Mouse (Mus musculus) neutrophil, adult 5-6 weeks (primary cell): Measurements from ENCODE around the gene Leng9. TPM values are rescaled to one million over a fixed set of nuclear protein-coding genes. Genes with fewer than 3 reads are reported as not detected.

Source experiments
- ATAC-seq: fragments of 151-379, 151-347 bp; 2 replicates; pipeline ENCODE4 v1.8.0; 2017; ENCODE audit warnings: mild to moderate bottlenecking, moderate TSS enrichment; ENCODE audit not compliant: insufficient number of reproducible peaks, poor library complexity, low FRiP score, severe bottlenecking; ENCODE audit errors: extremely low read depth
- total RNA-seq: library from RNA; stranded (forward); fragments of 200-1000 nt; gene quantifications from 2 replicates; pipeline ENCODE4 v1.2.3, GENCODE M21; 2017

Leng9 gene
- total RNA-seq, 1 experiment from 2014 or later, result 19.7 TPM

GRCm38 (mm10) chr7:4127894-4128293, 22.3 kb downstream of the Leng9 start:
- ATAC-seq, result no peak

- no peak for ATAC-seq
Observed at GRCm38 (mm10) chr7:4126992-4127785, 23.0 kb downstream of the Leng9 start.

GRCm38 (mm10) chr7:4125306-4125705, 24.9 kb downstream of the Leng9 start:
- no peak for ATAC-seq

- ATAC-seq, result no peak
Observed at GRCm38 (mm10) chr7:4124856-4125255, 25.3 kb downstream of the Leng9 start.

- peak; percentile 60 for ATAC-seq
Observed at GRCm38 (mm10) chr7:4124315-4124759, 25.8 kb downstream of the Leng9 start.

GRCm38 (mm10) chr7:4123732-4124131, 26.4 kb downstream of the Leng9 start:
- ATAC-seq, result no peak

GRCm38 (mm10) chr7:4122783-4123182, 27.4 kb downstream of the Leng9 start:
- ATAC-seq, result no peak

- no peak for ATAC-seq
Observed at GRCm38 (mm10) chr7:4122076-4122768, 28.0 kb downstream of the Leng9 start.

- ATAC-seq, result no peak
Observed at GRCm38 (mm10) chr7:4119976-4120921, 29.9 kb downstream of the Leng9 start.

GRCm38 (mm10) chr7:4119344-4119902, 30.8 kb downstream of the Leng9 start, which contains the start of gene Ttyh1:
TSS of gene Ttyh1 (plus strand) at chr7:4119408.
- no peak for ATAC-seq

- no peak for ATAC-seq
Observed at GRCm38 (mm10) chr7:4117050-4117814, 32.9 kb downstream of the Leng9 start.

- ATAC-seq, result no peak
Observed at GRCm38 (mm10) chr7:4111766-4112165, 38.4 kb downstream of the Leng9 start.

- peak; percentile 75; the same call in 1 of the 2 replicates for ATAC-seq
Observed at GRCm38 (mm10) chr7:4103411-4103810, 46.8 kb downstream of the Leng9 start.

- no peak for ATAC-seq
Observed at GRCm38 (mm10) chr7:4101144-4101543, 49.0 kb downstream of the Leng9 start.

GRCm38 (mm10) chr7:4098832-4099231, 51.3 kb downstream of the Leng9 start:
- peak; percentile 55; the same call in 1 of the 2 replicates for ATAC-seq

GRCm38 (mm10) chr7:4098301-4098700, 51.9 kb downstream of the Leng9 start:
- ATAC-seq, result no peak
